Mouse (Mus musculus) ES-Bruce4 (cell line): Measurements from ENCODE around the gene Extl1. TPM values are rescaled to one million over a fixed set of nuclear protein-coding genes. Genes with fewer than 3 reads are reported as not detected.

Experiments used
- H3K27ac ChIP-seq: 2 replicates; pipeline ENCODE4 v1.5.1; 2012; ENCODE audit warnings: low read length, inconsistent platforms; ENCODE audit not compliant: insufficient read depth
- H3K27me3 ChIP-seq: 2 replicates; pipeline ENCODE4 v1.6.1; 2012; ENCODE audit warnings: mild to moderate bottlenecking, low read length, inconsistent platforms; ENCODE audit not compliant: control insufficient read depth, poor library complexity, insufficient read depth, severe bottlenecking
- H3K36me3 ChIP-seq: 2 replicates; pipeline ENCODE4 v1.6.1; 2012; ENCODE audit warnings: inconsistent platforms, mild to moderate bottlenecking, low read length, moderate library complexity; ENCODE audit not compliant: control insufficient read depth, poor library complexity, insufficient read depth, severe bottlenecking
- H3K4me1 ChIP-seq: one replicate; pipeline ENCODE4 v1.8.1; 2011; ENCODE audit warnings: low read length; ENCODE audit not compliant: control insufficient read depth, insufficient read depth
- H3K4me3 ChIP-seq: 2 replicates; pipeline ENCODE4 v1.5.1; 2011; ENCODE audit warnings: low read depth, mild to moderate bottlenecking, low read length
- H3K9ac ChIP-seq: 2 replicates; pipeline ENCODE4 v1.6.1; 2012; ENCODE audit warnings: low read depth, mild to moderate bottlenecking, inconsistent platforms; ENCODE audit not compliant: poor library complexity, severe bottlenecking
- H3K9me3 ChIP-seq: replicated peaks from 2 replicates; pipeline ENCODE4 v1.6.1; 2012; ENCODE audit warnings: mild to moderate bottlenecking, low read length, inconsistent platforms; ENCODE audit not compliant: control insufficient read depth, poor library complexity, insufficient read depth, severe bottlenecking
- CTCF ChIP-seq: IDR thresholded peaks from one replicate; pipeline ENCODE4 v1.8.1; 2011; ENCODE audit warnings: low read depth, low read length
- EP300 ChIP-seq: IDR thresholded peaks from 2 replicates; pipeline ENCODE4 v1.6.1; 2011; ENCODE audit warnings: low read depth, low read length; ENCODE audit not compliant: insufficient read depth
- POLR2A ChIP-seq: IDR thresholded peaks from one replicate; pipeline ENCODE4 v1.8.1; 2011; ENCODE audit warnings: low read length; ENCODE audit not compliant: insufficient read depth
- polyA plus RNA-seq: library from polyadenylated mRNA; stranded (reverse); fragments of >200 nt; gene quantifications from 2 replicates; pipeline ENCODE4 v1.2.4, GENCODE M21; 2011; ENCODE audit warnings: low read depth; ENCODE audit not compliant: missing spikeins, insufficient read depth, insufficient read length

The Extl1 gene
- polyA plus RNA-seq, 1 experiment: 3.9 TPM

GRCm38 (mm10) chr4:134378089-134378615 is 5.5 kb downstream of the Extl1 start:
- no peaks in the 10 kb centered on the region for H3K36me3 ChIP-seq
- H3K4me3 ChIP-seq: peak overlapping the region; percentile 35
- 0 out of 2 replicates have a peak overlapping the region, but pooled peaks have one; percentile 7 for H3K9ac ChIP-seq
- H3K9me3 ChIP-seq: no peaks in the 10 kb centered on the region
- peaks cover 15% of the 10 kb centered on the region for H3K4me1 ChIP-seq
- H3K27me3 ChIP-seq: no peaks in the 10 kb centered on the region
- H3K27ac ChIP-seq: peak overlapping the region; percentile 69
- TF ChIP-seq CTCF (no peak), EP300 (no peak), POLR2A (no peak)

GRCm38 (mm10) chr4:134374306-134374705 is 9.3 kb downstream of the Extl1 start:
- H3K9ac ChIP-seq: no peak overlapping the region
- no peaks in the 10 kb centered on the region for H3K36me3 ChIP-seq
- 0 out of 2 replicates have a peak overlapping the region, but pooled peaks have one; percentile 9 for H3K27ac ChIP-seq
- no peaks in the 10 kb centered on the region for H3K9me3 ChIP-seq
- no peaks in the 10 kb centered on the region for H3K27me3 ChIP-seq
- H3K4me3 ChIP-seq: no peak overlapping the region
- TF ChIP-seq CTCF: no peak
- TF ChIP-seq EP300: 0 out of 2 replicates have a peak, but pooled peaks have one; percentile 28
- H3K4me1 ChIP-seq: peaks cover 11% of the 10 kb centered on the region

- Histone ChIP-seq H3K9me3 (no peaks in the 10 kb centered on the region), H3K27me3 (no peaks in the 10 kb centered on the region)
Observed at GRCm38 (mm10) chr4:134373295-134373694, 10.4 kb downstream of the Extl1 start.

GRCm38 (mm10) chr4:134372294-134372747 is 11.3 kb downstream of the Extl1 start:
- Histone ChIP-seq H3K4me1 (peaks cover 6% of the 10 kb centered on the region), H3K4me3 (peak overlapping the region; percentile 79), H3K36me3 (no peaks in the 10 kb centered on the region), H3K9me3 (no peaks in the 10 kb centered on the region), H3K9ac (peak overlapping the region; percentile 33; the same call in 1 of the 2 replicates), H3K27ac (no peak overlapping the region), H3K27me3 (no peaks in the 10 kb centered on the region)
- no peak for TF ChIP-seq CTCF
- TF ChIP-seq POLR2A: no peak
- TF ChIP-seq EP300: no peak

More at GRCm38 (mm10) chr4:134373295-134373694, 10.4 kb downstream of the Extl1 start:
- TF ChIP-seq EP300 (no peak), CTCF (no peak), POLR2A (no peak)
- Histone ChIP-seq H3K9ac (no peak overlapping the region), H3K4me1 (peaks cover 6% of the 10 kb centered on the region), H3K36me3 (no peaks in the 10 kb centered on the region), H3K27ac (no peak overlapping the region), H3K4me3 (no peak overlapping the region)

- H3K27me3 ChIP-seq: no peaks in the 10 kb centered on the region
Observed at GRCm38 (mm10) chr4:134371316-134371855, 12.3 kb downstream of the Extl1 start.

GRCm38 (mm10) chr4:134370649-134371221 is 12.9 kb downstream of the Extl1 start:
- peak overlapping the region; percentile 33 for H3K9ac ChIP-seq
- no peaks in the 10 kb centered on the region for H3K27me3 ChIP-seq
- peaks cover 4% of the 10 kb centered on the region for H3K4me1 ChIP-seq
- H3K9me3 ChIP-seq: no peaks in the 10 kb centered on the region
- no peak for TF ChIP-seq POLR2A
- H3K4me3 ChIP-seq: peak overlapping the region; percentile 79
- H3K27ac ChIP-seq: no peak overlapping the region
- no peaks in the 10 kb centered on the region for H3K36me3 ChIP-seq

More at GRCm38 (mm10) chr4:134371316-134371855, 12.3 kb downstream of the Extl1 start:
- Histone ChIP-seq H3K27ac (no peak overlapping the region), H3K9me3 (no peaks in the 10 kb centered on the region), H3K9ac (peak overlapping the region; percentile 33), H3K4me1 (peaks cover 6% of the 10 kb centered on the region), H3K36me3 (no peaks in the 10 kb centered on the region), H3K4me3 (peak overlapping the region; percentile 79)
- TF ChIP-seq POLR2A: no peak
- no peak for TF ChIP-seq CTCF
- no peak for TF ChIP-seq EP300
